Mouse (Mus musculus) hindbrain, embryonic 12.5 days (tissue): Measurements from ENCODE around the gene Trnau1ap. TPM values are rescaled to one million over a fixed set of nuclear protein-coding genes. Genes with fewer than 3 reads are reported as not detected.

Source experiments
- polyA plus RNA-seq: library from polyadenylated mRNA; unstranded; fragments of >200 nt; fragmentation: Nextera tagmentation; extraction: Ambion mirVana; gene quantifications from 2 replicates; pipeline ENCODE4 v1.2.1, GENCODE M21; 2016

Trnau1ap gene
- polyA plus RNA-seq, 1 experiment from 2014 or later = 80.1 TPM

Other genes with a start within 250 kb of the Trnau1ap start
- gene Oprd1, start 185.1 kb downstream of the Trnau1ap start, polyA plus RNA-seq = 0.08 and 0.18 TPM in 2 replicates
- 141 and 149 TPM in 2 replicates for gene Ythdf2, start 117.2 kb downstream of the Trnau1ap start, polyA plus RNA-seq
- 41.3 and 43.3 TPM in 2 replicates for gene Gmeb1, start 67.9 kb downstream of the Trnau1ap start, polyA plus RNA-seq
- 53.6 and 58.5 TPM in 2 replicates for gene Taf12, start 55.2 kb downstream of the Trnau1ap start, polyA plus RNA-seq
- gene Rab42, start 26.2 kb downstream of the Trnau1ap start, polyA plus RNA-seq = 0.96 and 1.5 TPM in 2 replicates
- 65.8 and 67.5 TPM in 2 replicates for gene Rcc1, start 24.1 kb upstream of the Trnau1ap start, polyA plus RNA-seq
- 18.4 and 19.7 TPM in 2 replicates for gene Phactr4, start 93.0 kb upstream of the Trnau1ap start, polyA plus RNA-seq
- 18.9 and 24.5 TPM in 2 replicates for gene Med18, start 134.4 kb upstream of the Trnau1ap start, polyA plus RNA-seq
- gene Sesn2, start 181.0 kb upstream of the Trnau1ap start, polyA plus RNA-seq = 11.1 and 12.1 TPM in 2 replicates
- 1,136 and 1,234 TPM in 2 replicates for gene Atpif1, start 204.1 kb upstream of the Trnau1ap start, polyA plus RNA-seq
- 159 and 164 TPM in 2 replicates for gene Dnajc8, start 206.0 kb upstream of the Trnau1ap start, polyA plus RNA-seq
- 0.34 and 0.76 TPM in 2 replicates for gene Ptafr, start 234.5 kb upstream of the Trnau1ap start, polyA plus RNA-seq